Mouse (Mus musculus): ENCODE data around the gene Dcaf4.

- TF ChIP-seq CHD2 (IDR thresholded peaks at IDR 0.05; ENCODE audit: low read depth, low read length) (no peak), ZNF384 (IDR thresholded peaks at IDR 0.05; ENCODE audit: low read depth, low read length) (no peak), HCFC1 (IDR thresholded peaks at IDR 0.05; ENCODE audit: borderline replicate concordance, insufficient read depth, low read length) (no peak)
Observed at GRCm38 (mm10) chr12:83513185-83513584, 7.1 kb upstream of the Dcaf4 start.
